Mouse (Mus musculus) C2C12 (cell line): ENCODE measurements around the gene Fanci. TPM values are rescaled to one million over a fixed set of nuclear protein-coding genes. Genes with fewer than 3 reads are reported as not detected.

Source experiments
- H3K27me3 ChIP-seq: one replicate; pipeline ENCODE4 v1.6.1; 2011; ENCODE audit not compliant: control insufficient read depth, insufficient read depth, insufficient read length
- H3K36me3 ChIP-seq: one replicate; pipeline ENCODE4 v1.6.1; 2011; ENCODE audit not compliant: control insufficient read depth, insufficient read depth
- H3K4me3 ChIP-seq: one replicate; pipeline ENCODE4 v1.5.1; 2011; ENCODE audit warnings: mild to moderate bottlenecking, control low read depth; ENCODE audit not compliant: poor library complexity, insufficient read depth, severe bottlenecking
- H3K79me2 ChIP-seq: one replicate; pipeline ENCODE4 v1.6.1; 2011; ENCODE audit not compliant: control insufficient read depth, insufficient read depth
- H3K79me3 ChIP-seq: one replicate; pipeline ENCODE4 v1.6.1; 2011; ENCODE audit warnings: low read depth, control low read depth
- H3ac ChIP-seq: one replicate; pipeline ENCODE3; 2011; ENCODE audit warnings: low read depth; ENCODE audit not compliant: control insufficient read depth, insufficient read length
- CEBPB ChIP-seq: IDR thresholded peaks from one replicate; pipeline ENCODE4 v1.6.1; 2011; ENCODE audit warnings: low read depth, mild to moderate bottlenecking, control low read depth, moderate library complexity
- CTCF ChIP-seq: IDR thresholded peaks from one replicate; pipeline ENCODE4 v1.5.1; 2011; ENCODE audit not compliant: control insufficient read depth, insufficient read depth, insufficient read length
- FOSL1 ChIP-seq: IDR thresholded peaks from one replicate; pipeline ENCODE4 v1.8.0; 2011; ENCODE audit warnings: mild to moderate bottlenecking, low read length; ENCODE audit not compliant: poor library complexity, insufficient read depth, severe bottlenecking
- MAX ChIP-seq: IDR thresholded peaks from one replicate; pipeline ENCODE4 v1.6.1; 2011; ENCODE audit warnings: mild to moderate bottlenecking, control low read depth
- MYOD1 ChIP-seq: IDR thresholded peaks from one replicate; pipeline ENCODE4 v1.6.1; 2011; ENCODE audit warnings: low read depth; ENCODE audit not compliant: control insufficient read depth, insufficient read length
- MYOG ChIP-seq: IDR thresholded peaks from one replicate; pipeline ENCODE4 v1.6.1; 2011; ENCODE audit not compliant: control insufficient read depth, insufficient read length; ENCODE audit errors: extremely low read depth
- USF1 ChIP-seq: IDR thresholded peaks from one replicate; pipeline ENCODE4 v1.6.1; 2011; ENCODE audit warnings: low read depth, mild to moderate bottlenecking, control low read depth, moderate library complexity
- polyA plus RNA-seq: library from polyadenylated mRNA; unstranded; fragments of >200 nt; fragmentation: generic; extraction: Trizol; gene quantifications from one replicate; pipeline ENCODE4 v1.2.1, GENCODE M21; 2012; ENCODE audit warnings: missing spikeins

Gene Fanci
- polyA plus RNA-seq, 1 experiment, result 4.3 TPM

GRCm38 (mm10) chr7:79386422-79387133 lies 5.2 kb upstream of the Fanci start, which contains the start of gene Rlbp1:
Gene Rlbp1 (minus strand): TSS chr7:79387048.
- Histone ChIP-seq H3K79me2 (no peaks in the 10 kb centered on the region), H3K79me3 (no peaks in the 10 kb centered on the region), H3K4me3 (no peak within 1 kb of the TSS), H3ac (no peak within 1 kb of the TSS), H3K36me3 (no peaks in the 10 kb centered on the region), H3K27me3 (peaks cover 23% of the 10 kb centered on the region)
- TF ChIP-seq USF1 (no peak), MYOD1 (no peak), FOSL1 (no peak), CEBPB (no peak), MYOG (no peak), MAX (no peak), CTCF (no peak)

- H3K79me3 ChIP-seq, result no peaks in the 10 kb centered on the region
- H3ac ChIP-seq, result no peak overlapping the region
- H3K27me3 ChIP-seq, result peaks cover 22% of the 10 kb centered on the region
- no peak overlapping the region for H3K4me3 ChIP-seq
- TF ChIP-seq MYOD1 (no peak), FOSL1 (no peak), MYOG (no peak), USF1 (no peak), CEBPB (no peak), MAX (no peak), CTCF (no peak)
- no peaks in the 10 kb centered on the region for H3K36me3 ChIP-seq
- H3K79me2 ChIP-seq, result no peaks in the 10 kb centered on the region
Measured at GRCm38 (mm10) chr7:79387140-79387539, 4.6 kb upstream of the Fanci start.

- H3ac ChIP-seq, result no peak overlapping the region
- TF ChIP-seq FOSL1 (no peak), USF1 (no peak), CTCF (no peak), CEBPB (no peak), MYOG (no peak), MYOD1 (no peak), MAX (no peak)
- peaks cover 6% of the 10 kb centered on the region for H3K79me2 ChIP-seq
- H3K27me3 ChIP-seq, result peaks cover 18% of the 10 kb centered on the region
- peaks cover 3% of the 10 kb centered on the region for H3K79me3 ChIP-seq
- no peaks in the 10 kb centered on the region for H3K36me3 ChIP-seq
- H3K4me3 ChIP-seq, result no peak overlapping the region
Measured at GRCm38 (mm10) chr7:79387991-79388390, 3.7 kb upstream of the Fanci start.

GRCm38 (mm10) chr7:79388671-79389206 lies 3.0 kb upstream of the Fanci start:
- TF ChIP-seq MYOD1 (no peak), FOSL1 (no peak), CEBPB (no peak), MAX (no peak), CTCF (no peak), USF1 (no peak), MYOG (no peak)
- peaks cover 7% of the 10 kb centered on the region for H3K79me2 ChIP-seq
- no peak overlapping the region for H3K4me3 ChIP-seq
- H3K27me3 ChIP-seq, result peaks cover 11% of the 10 kb centered on the region
- H3K79me3 ChIP-seq, result peaks cover 3% of the 10 kb centered on the region
- no peaks in the 10 kb centered on the region for H3K36me3 ChIP-seq
- H3ac ChIP-seq, result no peak overlapping the region

GRCm38 (mm10) chr7:79390141-79390708 lies 1.5 kb upstream of the Fanci start:
- H3K79me2 ChIP-seq, result peaks cover 7% of the 10 kb centered on the region
- no peak overlapping the region for H3ac ChIP-seq
- TF ChIP-seq CEBPB, result no peak
- no peak for TF ChIP-seq CTCF

More at GRCm38 (mm10) chr7:79390141-79390708, 1.5 kb upstream of the Fanci start:
- H3K4me3 ChIP-seq, result no peak overlapping the region
- no peaks in the 10 kb centered on the region for H3K36me3 ChIP-seq
- H3K27me3 ChIP-seq, result peaks cover 10% of the 10 kb centered on the region
- H3K79me3 ChIP-seq, result peaks cover 3% of the 10 kb centered on the region
